Mouse (Mus musculus) bone marrow, adult 2 months (tissue): Measurements from ENCODE around the gene Tmem151b.

Source experiments
- CTCF ChIP-seq: fragments of 200-500 bp; IDR thresholded peaks from 2 replicates; pipeline ENCODE4 v1.5.1; 2011; ENCODE audit warnings: low read length, control low read depth; ENCODE audit not compliant: control insufficient read depth, insufficient read depth
- POLR2A ChIP-seq: fragments of 200-500 bp; IDR thresholded peaks from 2 replicates; pipeline ENCODE4 v1.6.1; 2011; ENCODE audit warnings: low read depth, mild to moderate bottlenecking, control low read depth, low read length, borderline replicate concordance; ENCODE audit not compliant: control insufficient read depth

- TF ChIP-seq CTCF, result no peak
- no peak for TF ChIP-seq POLR2A
Observed at GRCm38 (mm10) chr17:45543115-45543514, 6.4 kb downstream of the Tmem151b start.
